Mouse (Mus musculus): ENCODE results near the gene Ankrd13c. TPM values are rescaled to one million over a fixed set of nuclear protein-coding genes. Genes with fewer than 3 reads are reported as not detected.
"Not testable (repeated sequence)": the region's sequence is repeated elsewhere in the genome, so short reads cannot be mapped to it uniquely, and the experiment has no call there.

The Ankrd13c gene
- 100 to 1,000 TPM; 111 to 113 TPM for total RNA-seq (2021)

DNA sequence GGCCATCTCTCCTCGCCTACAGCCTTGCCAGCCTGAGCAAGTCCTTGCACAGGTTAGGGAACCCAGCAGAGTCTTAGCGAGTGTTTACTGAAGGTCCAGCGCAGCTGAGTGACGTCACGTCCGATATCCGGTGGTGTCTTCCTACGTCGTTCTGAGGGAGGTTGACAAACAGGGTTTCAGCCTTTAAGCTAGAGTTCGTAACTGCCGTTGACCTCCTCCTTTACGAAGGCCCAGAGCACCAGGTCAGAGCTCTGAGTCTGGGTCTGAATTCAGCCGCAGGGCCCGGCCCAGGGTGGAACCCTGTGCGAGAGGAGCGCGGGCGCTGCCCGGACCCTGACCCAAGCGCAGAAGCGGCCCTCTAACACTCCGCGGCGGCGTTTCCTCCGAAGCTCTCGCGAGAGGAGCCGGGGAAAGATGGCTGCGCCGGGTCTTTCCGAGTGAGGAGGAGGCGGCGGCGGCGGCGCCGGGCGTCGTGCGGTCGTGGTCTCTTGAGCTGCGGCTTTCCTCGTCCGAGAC is at the start of gene Ankrd13c:
TSS of gene Ankrd13c (plus strand) at position 397 of the 516 bp plus-strand sequence.
- peak; percentile 90 to 91 for DNase-seq

DNA sequence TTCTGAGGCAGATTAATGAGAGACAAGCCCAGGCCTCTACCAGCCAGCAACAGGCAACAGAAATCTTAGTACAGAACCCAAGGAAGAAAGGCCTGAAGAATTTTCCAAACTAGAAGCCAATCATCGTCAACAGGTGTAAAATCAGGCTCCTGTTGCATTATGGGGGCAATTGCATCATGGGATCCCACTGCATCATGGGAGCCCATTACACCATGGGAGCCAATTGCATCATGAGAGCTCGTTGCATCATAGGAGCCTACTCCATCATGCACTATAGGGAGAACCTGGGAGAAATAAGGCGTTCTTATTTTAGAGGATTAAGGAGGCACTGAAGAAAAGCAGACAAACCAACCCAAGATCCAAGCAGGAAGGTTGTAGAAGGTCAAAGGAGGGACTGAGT is 49.4 kb upstream of the Ankrd13c start:
- DNase-seq, result no peak

- no peak for DNase-seq
Measured at GRCm38 (mm10) chr3:157899986-157900385, 47.1 kb upstream of the Ankrd13c start.

- no peak for DNase-seq
Measured at GRCm38 (mm10) chr3:157901721-157902120, 45.3 kb upstream of the Ankrd13c start.

DNA sequence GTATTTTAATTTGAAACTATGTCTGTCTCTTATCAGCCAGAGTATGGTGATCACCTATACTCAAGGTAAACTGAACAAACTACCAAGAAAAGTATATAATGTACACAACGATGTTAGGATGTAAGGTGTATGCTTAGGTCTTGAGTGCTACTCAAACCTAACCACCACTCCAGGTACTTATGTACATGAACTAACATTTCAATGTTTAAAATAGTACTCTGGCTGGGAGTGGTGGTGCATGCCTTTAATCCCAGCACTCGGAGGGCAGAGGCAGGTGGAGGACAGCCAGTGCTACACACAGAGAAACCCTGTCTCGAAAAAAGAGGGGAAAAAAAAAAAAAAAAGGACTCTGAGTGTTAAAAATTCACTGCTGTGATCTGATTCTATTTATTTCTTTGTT is 38.9 kb upstream of the Ankrd13c start:
- DNase-seq, result no peak

- no peak for DNase-seq
Measured at GRCm38 (mm10) chr3:157910262-157910661, 36.8 kb upstream of the Ankrd13c start.

DNA sequence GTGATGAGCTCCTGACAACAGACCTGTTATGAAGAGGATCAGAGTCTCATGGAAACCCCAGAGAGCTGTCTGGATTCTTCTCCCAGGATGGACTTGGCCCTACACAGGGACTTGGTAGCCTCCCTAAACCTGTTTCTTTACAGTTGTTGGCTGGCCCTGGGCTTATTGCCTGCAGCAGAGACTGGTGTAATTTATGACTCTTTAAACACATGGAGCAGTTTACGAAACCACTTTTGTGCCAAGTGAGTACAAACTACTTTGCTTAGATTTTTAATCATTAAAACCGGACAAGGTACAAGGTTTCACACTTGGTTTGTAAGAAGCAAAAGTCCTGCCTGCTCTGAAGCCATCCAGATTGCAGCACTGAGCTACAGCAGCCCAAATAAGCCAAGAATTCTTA is 34.9 kb upstream of the Ankrd13c start:
- DNase-seq, result no peak

DNA sequence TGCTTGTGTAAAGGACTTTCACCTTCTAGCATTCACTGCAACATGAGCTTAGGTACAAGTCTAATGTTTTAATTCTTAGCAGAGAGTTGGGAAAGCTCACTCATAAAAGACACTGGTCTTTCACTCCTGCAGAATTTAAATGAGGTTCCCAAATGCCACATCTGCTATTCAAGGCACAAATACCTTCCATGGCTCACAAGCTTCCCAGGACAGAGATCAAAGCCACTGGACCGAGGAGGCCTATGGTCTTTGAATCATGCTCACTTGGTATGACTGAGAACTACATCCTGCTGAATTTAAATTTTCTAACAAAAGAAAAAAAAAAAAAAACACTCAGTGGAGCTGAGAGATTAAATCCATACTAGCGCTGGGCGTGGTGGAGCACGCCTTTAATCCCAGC is 30.7 kb upstream of the Ankrd13c start:
- no peak for DNase-seq

DNA sequence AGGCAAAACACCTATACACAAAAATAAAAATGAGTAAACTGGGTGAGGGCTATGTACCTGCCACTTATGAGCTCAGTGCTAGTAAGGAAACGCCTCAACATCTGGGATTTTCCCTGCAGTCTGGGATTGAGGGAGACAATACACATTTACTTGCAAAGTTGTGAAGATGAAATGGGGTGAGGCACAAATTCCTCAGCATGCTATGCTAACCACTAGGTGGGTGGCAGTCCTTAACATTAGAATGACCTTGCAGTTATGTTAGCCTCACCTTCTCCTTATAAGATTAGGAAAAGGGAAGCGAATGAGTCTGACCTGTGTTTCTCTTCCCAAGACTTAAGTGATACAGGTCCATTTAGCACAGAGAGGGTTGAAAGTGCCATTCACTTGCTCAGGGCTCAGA is 25.7 kb upstream of the Ankrd13c start:
- DNase-seq, result no peak

GRCm38 (mm10) chr3:157923268-157923835 is 23.7 kb upstream of the Ankrd13c start:
- no peak for DNase-seq

DNA sequence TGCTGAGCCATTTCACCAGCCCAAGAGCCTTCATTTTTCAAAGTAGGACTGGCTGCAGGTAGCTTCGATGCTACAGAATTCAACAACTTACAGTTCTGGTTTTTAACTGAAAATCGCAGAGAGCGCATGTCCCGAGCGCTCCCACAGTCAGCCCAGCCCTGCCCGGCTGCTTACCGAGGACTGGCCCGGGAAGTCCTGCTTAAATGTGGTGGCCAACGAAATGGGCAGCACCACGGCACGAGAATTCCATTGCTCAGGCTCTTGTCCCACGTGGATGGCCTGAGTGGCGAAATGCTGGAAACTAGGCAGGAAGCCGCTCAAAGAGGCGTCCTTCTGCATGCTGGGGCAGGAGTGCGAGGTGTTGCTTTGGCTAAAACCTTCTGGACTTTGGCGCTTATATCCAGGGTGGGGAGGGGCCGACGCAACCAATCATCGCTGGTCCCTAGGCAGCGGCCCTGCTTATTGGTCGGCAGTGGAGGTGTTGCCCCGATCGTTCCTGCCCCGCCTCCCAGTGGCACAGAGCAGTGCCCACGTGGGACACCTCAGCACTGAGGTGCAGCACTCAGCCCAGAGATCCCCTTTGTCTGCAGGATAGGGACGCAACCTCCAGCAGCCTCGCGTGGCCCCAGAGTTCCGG is 22.2 kb upstream of the Ankrd13c start, which contains the start of gene Cth:
TSS of gene Cth (minus strand) at position 386 of the 637 bp plus-strand sequence.
- peak; percentile 82 to 83 for DNase-seq

- no peak for DNase-seq
Measured at GRCm38 (mm10) chr3:157925706-157926510, 21.1 kb upstream of the Ankrd13c start.

GRCm38 (mm10) chr3:157926761-157927160 is 20.3 kb upstream of the Ankrd13c start:
- DNase-seq, result no peak

DNA sequence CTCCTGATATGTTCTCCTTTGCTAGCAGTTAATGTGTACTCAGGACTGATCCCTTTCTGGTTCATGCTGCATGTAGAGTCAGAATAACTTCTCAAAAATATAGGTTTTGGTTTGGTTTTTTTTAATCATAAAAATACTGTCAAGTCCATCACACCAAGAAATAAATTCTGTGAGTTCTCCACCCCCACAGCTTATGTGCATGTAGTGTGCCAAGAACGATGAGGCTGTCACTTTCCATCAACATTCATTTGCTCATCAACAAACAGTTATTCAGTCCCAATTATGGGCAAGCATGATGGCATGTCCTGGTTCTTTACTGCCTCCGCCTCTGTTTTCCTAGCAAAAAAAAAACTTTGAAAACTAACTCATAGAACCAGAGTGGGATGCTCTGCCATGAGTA is 18.3 kb upstream of the Ankrd13c start:
- peak; percentile 27 to 41 for DNase-seq

GRCm38 (mm10) chr3:157929417-157929816 is 17.6 kb upstream of the Ankrd13c start:
- no peak for DNase-seq

GRCm38 (mm10) chr3:157931592-157931991 is 15.4 kb upstream of the Ankrd13c start:
- no peak for DNase-seq

DNA sequence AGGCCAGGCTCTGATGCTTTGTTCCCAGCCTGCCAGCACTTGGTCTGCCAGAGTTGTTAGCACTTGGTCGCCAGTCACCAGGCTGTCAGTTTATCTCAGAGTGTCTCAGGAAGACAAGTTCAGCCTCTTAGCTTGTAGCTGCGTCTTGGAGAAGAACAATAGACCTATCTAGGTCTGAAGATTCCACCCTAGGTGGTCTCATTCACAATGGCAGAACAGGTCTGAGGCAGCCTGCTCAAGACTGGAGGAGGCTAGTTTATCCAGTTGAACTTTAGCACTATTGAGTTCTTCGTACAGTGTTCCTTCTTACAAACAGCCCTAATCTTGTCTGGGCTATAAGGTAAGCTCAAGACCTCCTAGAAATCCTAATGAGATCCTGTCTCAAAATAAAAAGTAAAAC is 15.0 kb upstream of the Ankrd13c start:
- DNase-seq, result no peak

GRCm38 (mm10) chr3:157933223-157933622 is 13.8 kb upstream of the Ankrd13c start:
- DNase-seq, result not testable (repeated sequence)

- DNase-seq, result no peak
Measured at GRCm38 (mm10) chr3:157934301-157934823, 12.7 kb upstream of the Ankrd13c start.

GRCm38 (mm10) chr3:157938585-157938984 is 8.5 kb upstream of the Ankrd13c start:
- no peak for DNase-seq

- DNase-seq, result peak in 1 of 2 experiments; percentile 53
Measured at GRCm38 (mm10) chr3:157947383-157948280, 593 bp downstream of the Ankrd13c start.

DNA sequence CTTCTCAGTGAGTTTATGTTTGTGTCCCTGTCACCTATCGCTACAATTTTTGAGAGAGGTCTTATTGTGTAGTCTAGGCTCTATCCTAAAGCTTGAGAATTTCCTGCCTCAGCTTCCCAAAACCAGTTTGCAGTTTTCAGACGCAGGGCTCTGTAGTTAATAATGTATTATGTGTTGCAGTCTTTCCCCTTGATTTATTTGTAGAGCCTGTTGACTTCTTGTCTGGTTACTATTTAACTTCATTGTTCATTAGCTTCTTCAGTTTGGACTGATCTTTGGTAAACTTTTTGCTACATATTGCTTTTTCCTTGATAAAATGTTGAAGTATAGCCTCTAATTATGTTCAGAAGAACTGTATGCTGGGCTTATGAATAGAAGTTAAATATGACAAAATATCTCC is 5.7 kb downstream of the Ankrd13c start:
- DNase-seq, result no peak

All from layer of hippocampus, postnatal 36 days (tissue).